Mouse (Mus musculus) megakaryocyte-erythroid progenitor cell, adult 5-6 weeks (primary cell): ENCODE results near the gene Sapcd2. TPM values are rescaled to one million over a fixed set of nuclear protein-coding genes. Genes with fewer than 3 reads are reported as not detected.
A peak's percentile ranks its signal among the peaks of the same experiment; 100 is the strongest.

Experiments used
- ATAC-seq: replicated peaks from 2 replicates; pipeline ENCODE4 v1.8.0; 2016; ENCODE audit warnings: mild to moderate bottlenecking, inconsistent platforms; ENCODE audit not compliant: severe bottlenecking, poor library complexity, low FRiP score, low TSS enrichment
- total RNA-seq, 2 experiments: library from RNA; stranded (forward) in 1 of 2; stranded (reverse) in 1 of 2; fragments of 200-1000, 215-1000 nt in 1 of 2; fragments of >200 nt in 1 of 2; fragmentation: Nextera tagmentation in 1 of 2; gene quantifications; 2 replicates each; pipeline ENCODE4 v1.2.3; 2014 to 2017

Gene Sapcd2
- total RNA-seq (2014; fragmentation: Nextera tagmentation) = 18.4 and 19.0 TPM in 2 replicates
- total RNA-seq (2017) = 4.9 and 7.1 TPM in 2 replicates

- ATAC-seq = peak; percentile 82
These were observed at the start of gene Sapcd2 for GRCm38 (mm10) chr2:25371764-25372643. Gene Sapcd2 (plus strand): TSS chr2:25372321.

GRCm38 (mm10) chr2:25326036-25326435 is 46.1 kb upstream of the Sapcd2 start:
- ATAC-seq = no peak

GRCm38 (mm10) chr2:25328440-25328839 is 43.7 kb upstream of the Sapcd2 start:
- ATAC-seq = no peak

GRCm38 (mm10) chr2:25331470-25331869 is 40.7 kb upstream of the Sapcd2 start:
- ATAC-seq = no peak

- peak; percentile 97 for ATAC-seq
These were observed 39.6 kb upstream of the Sapcd2 start, which contains the start of gene Man1b1 for GRCm38 (mm10) chr2:25332286-25333160. Gene Man1b1 (plus strand): TSS chr2:25332338.

GRCm38 (mm10) chr2:25333569-25333968 is 38.6 kb upstream of the Sapcd2 start:
- ATAC-seq = 0 out of 2 replicates have a peak, but pooled peaks have one; percentile 6

- no peak; the same call in 1 of the 2 replicates for ATAC-seq
These were observed 33.8 kb upstream of the Sapcd2 start for GRCm38 (mm10) chr2:25338303-25338702.

GRCm38 (mm10) chr2:25348162-25348561 is 24.0 kb upstream of the Sapcd2 start:
- ATAC-seq = no peak

GRCm38 (mm10) chr2:25349499-25349898 is 22.6 kb upstream of the Sapcd2 start:
- no peak for ATAC-seq

- no peak for ATAC-seq
These were observed 21.4 kb upstream of the Sapcd2 start for GRCm38 (mm10) chr2:25350701-25351100.

GRCm38 (mm10) chr2:25354211-25354610 is 17.9 kb upstream of the Sapcd2 start:
- no peak for ATAC-seq

- peak; percentile 15; the same call in 1 of the 2 replicates for ATAC-seq
These were observed 16.6 kb upstream of the Sapcd2 start for GRCm38 (mm10) chr2:25355419-25356066.

GRCm38 (mm10) chr2:25356208-25357079 is 15.7 kb upstream of the Sapcd2 start, which contains the start of gene Dpp7:
Gene Dpp7 (minus strand): TSS chr2:25356359.
- peak; percentile 64 for ATAC-seq

- ATAC-seq = no peak
These were observed 12.3 kb upstream of the Sapcd2 start for GRCm38 (mm10) chr2:25359848-25360247.

- no peak for ATAC-seq
These were observed 8.5 kb upstream of the Sapcd2 start for GRCm38 (mm10) chr2:25363478-25364178.

- ATAC-seq = no peak
These were observed 7.8 kb upstream of the Sapcd2 start for GRCm38 (mm10) chr2:25364313-25364712.

GRCm38 (mm10) chr2:25364761-25365090 is 7.4 kb upstream of the Sapcd2 start:
- no peak for ATAC-seq
